Mouse (Mus musculus) heart, embryonic 12.5 days (tissue): ENCODE data around the gene Rbpj. TPM values are rescaled to one million over a fixed set of nuclear protein-coding genes. Genes with fewer than 3 reads are reported as not detected.

Experiments
- ATAC-seq: fragments of 200-750 bp; cut with Nextera tagmentation; 2 replicates; pipeline ENCODE4 v1.8.0; 2017; ENCODE audit warnings: moderate TSS enrichment, moderate library complexity; ENCODE audit not compliant: insufficient number of reproducible peaks, low FRiP score
- H3K27ac ChIP-seq: fragments of 300-500 bp; sonication (generic); 2 replicates; pipeline ENCODE4 v1.5.1; 2016; ENCODE audit warnings: mild to moderate bottlenecking, moderate library complexity; ENCODE audit not compliant: poor library complexity, severe bottlenecking
- H3K27me3 ChIP-seq: fragments of 300-500 bp; sonication (generic); replicated peaks from 2 replicates; pipeline ENCODE4 v1.6.1; 2016; ENCODE audit warnings: mild to moderate bottlenecking, moderate library complexity
- H3K36me3 ChIP-seq: fragments of 300-500 bp; sonication (generic); 2 replicates; pipeline ENCODE4 v1.6.1; 2016; ENCODE audit warnings: mild to moderate bottlenecking, moderate library complexity
- H3K4me1 ChIP-seq: fragments of 300-500 bp; sonication (generic); replicated peaks from 2 replicates; pipeline ENCODE4 v1.6.1; 2016; ENCODE audit warnings: mild to moderate bottlenecking
- H3K4me2 ChIP-seq: fragments of 300-500 bp; sonication (generic); 2 replicates; pipeline ENCODE4 v1.6.1; 2016; ENCODE audit warnings: mild to moderate bottlenecking, moderate library complexity
- H3K4me3 ChIP-seq: fragments of 300-500 bp; sonication (generic); 2 replicates; pipeline ENCODE4 v1.5.1; 2016; ENCODE audit warnings: mild to moderate bottlenecking
- H3K9ac ChIP-seq: fragments of 300-500 bp; sonication (generic); 2 replicates; pipeline ENCODE4 v1.6.1; 2016; ENCODE audit warnings: mild to moderate bottlenecking, moderate library complexity
- H3K9me3 ChIP-seq: fragments of 300-500 bp; sonication (generic); replicated peaks from 2 replicates; pipeline ENCODE4 v1.6.1; 2016; ENCODE audit warnings: mild to moderate bottlenecking, moderate library complexity
- WGBS: fragments of 180-500 bp; shearing (Covaris S2); methylation state at CpG from one replicate; pipeline ENCODE4 v1.1.7; 2016; 5-methylcytosine and 5-hydroxymethylcytosine counted together
- polyA plus RNA-seq: library from polyadenylated mRNA; unstranded; fragments of >200 nt; fragmentation: Nextera tagmentation; extraction: Ambion mirVana; gene quantifications from 2 replicates; pipeline ENCODE4 v1.2.1, GENCODE M21; 2016

Gene Rbpj
- polyA plus RNA-seq, 1 experiment from 2014 or later, result 27.0 TPM

DNA sequence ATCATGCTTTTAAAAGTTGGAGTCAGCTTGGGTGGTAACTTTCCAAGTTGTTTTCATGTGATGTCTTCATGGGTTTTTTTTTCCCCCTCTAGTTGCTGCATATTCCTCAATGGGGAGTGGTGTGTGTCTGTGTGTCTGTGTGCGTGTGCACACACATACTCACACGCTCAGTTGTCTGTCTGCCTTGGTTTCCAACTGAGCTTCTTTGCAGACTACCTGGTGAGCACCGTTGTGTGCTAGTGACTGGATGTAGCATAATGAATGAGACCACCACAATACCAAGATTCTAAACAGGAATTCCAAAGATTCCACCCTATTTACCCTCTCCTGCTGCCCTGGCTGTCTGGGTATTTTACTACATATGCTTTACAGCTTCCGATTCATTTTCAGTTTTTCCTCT, 86.0 kb downstream of the Rbpj start:
- Histone ChIP-seq H3K9ac (no peak overlapping the region), H3K27me3 (no peaks in the 10 kb centered on the region), H3K4me1 (no peaks in the 10 kb centered on the region), H3K9me3 (no peaks in the 10 kb centered on the region), H3K27ac (no peak overlapping the region), H3K36me3 (no peaks in the 10 kb centered on the region), H3K4me3 (no peak overlapping the region), H3K4me2 (no peak overlapping the region)
- WGBS, result 83% methylated on average over 4 of the region's 4 CpGs
- ATAC-seq, result no peak

DNA sequence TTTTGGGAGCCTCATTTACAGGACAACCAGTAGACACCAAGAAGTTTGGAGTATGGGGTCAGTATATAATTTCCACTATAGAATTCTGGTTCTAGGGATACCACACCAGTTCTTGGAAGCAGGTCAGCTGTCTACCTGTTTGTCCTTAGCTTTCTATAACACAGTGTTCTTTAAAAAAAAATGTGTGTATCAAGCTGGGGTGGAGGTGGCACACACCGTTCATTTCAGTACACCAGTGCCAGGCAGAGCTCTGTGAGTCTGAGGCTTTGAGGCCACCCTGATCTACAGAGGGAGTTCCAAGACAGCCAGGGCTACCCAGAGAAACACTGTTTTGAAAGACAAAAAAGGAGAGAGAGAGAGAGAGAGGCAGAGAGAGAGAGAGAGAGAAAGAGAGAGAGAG, 87.3 kb downstream of the Rbpj start:
- Histone ChIP-seq H3K9me3 (no peaks in the 10 kb centered on the region), H3K27me3 (no peaks in the 10 kb centered on the region), H3K4me1 (no peaks in the 10 kb centered on the region), H3K4me3 (no peak overlapping the region), H3K27ac (no peak overlapping the region), H3K36me3 (no peaks in the 10 kb centered on the region), H3K9ac (no peak overlapping the region), H3K4me2 (no peak overlapping the region)
- no peak for ATAC-seq
- 87% methylated on average over 1 of the region's 1 CpGs for WGBS

DNA sequence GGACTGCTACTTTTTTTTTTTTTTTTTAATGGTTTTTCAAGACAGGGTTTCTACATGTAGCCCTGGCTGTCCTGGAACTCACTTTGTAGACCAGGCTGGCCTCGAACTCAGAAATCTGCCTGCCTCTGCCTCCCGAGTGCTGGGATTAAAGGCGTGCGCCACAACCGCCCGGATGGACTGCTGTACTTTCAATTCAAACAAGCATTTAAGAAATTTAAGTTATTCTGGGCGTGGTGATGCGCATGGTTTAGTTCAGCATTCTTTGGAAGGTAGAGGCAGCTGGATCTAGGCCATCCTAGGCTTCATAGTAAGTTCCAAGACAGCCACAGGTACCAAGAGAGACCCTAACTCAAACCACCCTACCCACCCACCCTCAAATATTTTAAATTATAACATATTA, 88.2 kb downstream of the Rbpj start:
- no peak for ATAC-seq
- H3K9ac ChIP-seq, result no peak overlapping the region
- 85% methylated on average over 8 of the region's 8 CpGs for WGBS

DNA sequence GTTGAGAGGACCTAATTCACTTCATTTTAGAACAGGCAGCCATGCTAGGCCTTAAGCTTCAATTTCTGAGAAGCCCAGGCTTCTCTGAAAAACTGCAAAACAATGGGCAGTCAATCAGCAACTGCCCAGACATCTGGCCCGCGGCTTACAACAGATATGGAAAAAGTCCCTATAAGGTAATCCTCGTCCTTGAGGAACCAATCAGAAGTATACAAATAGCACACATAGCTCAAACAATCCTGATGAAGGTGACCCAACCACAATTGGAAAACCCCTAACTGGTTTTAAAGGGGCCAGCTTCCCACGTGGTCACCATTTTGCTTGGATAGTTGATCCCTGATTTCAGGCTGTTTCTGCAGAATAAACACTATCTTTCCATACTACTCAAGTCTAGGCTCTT, 89.0 kb downstream of the Rbpj start:
- Histone ChIP-seq H3K4me2 (no peak overlapping the region), H3K4me1 (no peaks in the 10 kb centered on the region), H3K36me3 (no peaks in the 10 kb centered on the region), H3K9me3 (no peaks in the 10 kb centered on the region), H3K27me3 (no peaks in the 10 kb centered on the region), H3K27ac (no peak overlapping the region), H3K4me3 (no peak overlapping the region), H3K9ac (no peak overlapping the region)
- no peak for ATAC-seq
- 71% methylated on average over 4 of the region's 4 CpGs for WGBS

More for the DNA sequence above, 88.2 kb downstream of the Rbpj start:
- Histone ChIP-seq H3K27ac (no peak overlapping the region), H3K4me1 (no peaks in the 10 kb centered on the region), H3K27me3 (no peaks in the 10 kb centered on the region), H3K9me3 (no peaks in the 10 kb centered on the region), H3K36me3 (no peaks in the 10 kb centered on the region), H3K4me2 (no peak overlapping the region), H3K4me3 (no peak overlapping the region)

DNA sequence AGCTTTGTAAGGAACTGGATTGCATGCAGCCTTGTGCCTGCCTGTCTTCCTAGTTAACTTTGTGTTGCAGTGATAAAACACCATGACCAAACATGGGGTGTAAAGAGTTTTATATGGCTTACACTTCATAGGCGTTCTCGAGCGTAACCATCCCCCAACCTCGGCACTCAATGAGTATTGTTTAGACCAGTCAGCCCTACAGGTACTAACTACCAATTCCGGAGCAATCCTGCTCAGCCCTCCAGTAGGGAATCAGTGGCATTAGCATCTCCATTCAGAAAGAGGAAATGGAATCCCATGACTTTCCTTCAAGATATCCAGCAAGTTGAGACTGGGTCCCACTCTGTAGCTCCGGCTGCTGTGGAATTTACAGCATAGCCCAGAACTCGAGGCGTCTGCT, 89.5 kb downstream of the Rbpj start:
- no peak overlapping the region for H3K4me3 ChIP-seq
- ATAC-seq, result no peak
- H3K36me3 ChIP-seq, result no peaks in the 10 kb centered on the region
- H3K9ac ChIP-seq, result no peak overlapping the region
- H3K27me3 ChIP-seq, result no peaks in the 10 kb centered on the region
- no peaks in the 10 kb centered on the region for H3K4me1 ChIP-seq
- H3K4me2 ChIP-seq, result no peak overlapping the region
- WGBS, result 84% methylated on average over 8 of the region's 8 CpGs
- H3K27ac ChIP-seq, result no peak overlapping the region
- no peaks in the 10 kb centered on the region for H3K9me3 ChIP-seq

DNA sequence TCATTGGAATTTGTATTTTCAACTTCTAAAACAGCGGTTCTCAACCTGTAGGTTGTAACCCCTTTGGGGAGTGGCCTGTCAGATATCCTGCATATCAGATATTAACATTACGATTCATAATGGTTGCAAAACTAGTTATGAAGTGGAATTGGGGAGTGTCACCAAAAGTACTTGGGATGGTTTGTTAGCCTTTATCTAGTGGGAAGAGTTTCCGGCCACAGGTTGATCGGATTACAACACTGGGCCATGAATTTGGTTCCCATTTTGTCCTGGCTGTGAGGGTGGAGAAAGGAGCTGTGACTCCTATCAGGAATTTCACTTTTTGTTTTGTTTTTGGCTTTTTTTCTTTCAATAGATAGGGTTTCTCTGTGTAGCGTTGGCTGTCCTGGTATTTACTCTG, 90.0 kb downstream of the Rbpj start:
- ATAC-seq, result no peak
- Histone ChIP-seq H3K4me3 (no peak overlapping the region), H3K9ac (no peak overlapping the region), H3K36me3 (no peaks in the 10 kb centered on the region), H3K27ac (no peak overlapping the region), H3K4me2 (no peak overlapping the region), H3K27me3 (no peaks in the 10 kb centered on the region), H3K4me1 (no peaks in the 10 kb centered on the region), H3K9me3 (no peaks in the 10 kb centered on the region)
- WGBS, result 84% methylated on average over 5 of the region's 5 CpGs

DNA sequence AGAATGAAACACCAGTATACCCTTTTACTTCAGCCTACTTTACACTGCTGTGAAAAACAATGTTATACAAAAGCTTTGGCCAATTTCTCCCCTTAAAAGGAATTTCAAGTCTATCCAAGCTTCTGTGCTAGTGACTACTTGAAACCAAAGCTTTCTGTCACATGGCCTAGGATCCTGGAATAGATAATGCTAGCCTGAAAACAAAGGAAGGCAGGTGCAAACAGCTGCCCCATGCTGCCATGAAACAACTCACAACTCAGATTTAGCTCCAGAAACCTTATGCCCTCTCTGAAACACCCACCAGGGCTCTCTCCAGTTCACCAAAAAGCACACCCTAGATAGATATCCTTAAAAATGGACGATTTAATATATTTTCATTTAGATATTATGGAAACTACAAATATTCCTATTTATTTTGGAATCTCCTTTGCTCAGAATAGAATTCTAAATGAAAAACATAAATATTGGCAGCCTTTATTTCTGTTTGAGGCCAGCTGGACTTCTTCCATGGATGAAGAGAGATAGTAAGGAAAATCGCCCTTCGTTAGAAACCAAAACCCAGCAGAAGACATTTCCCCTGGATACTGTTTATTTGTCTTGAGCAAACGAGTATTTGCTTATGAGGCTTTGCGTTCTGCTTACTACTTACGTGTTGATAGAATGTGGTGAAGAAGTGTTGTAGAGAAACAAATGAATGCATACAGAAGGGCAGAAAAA, 91.8 kb downstream of the Rbpj start:
- Histone ChIP-seq H3K4me3 (no peak overlapping the region), H3K9me3 (no peaks in the 10 kb centered on the region; the same call in 1 of the 2 replicates), H3K4me1 (no peaks in the 10 kb centered on the region), H3K27ac (no peak overlapping the region), H3K9ac (no peak overlapping the region), H3K36me3 (no peaks in the 10 kb centered on the region), H3K4me2 (no peak overlapping the region), H3K27me3 (no peaks in the 10 kb centered on the region)
- WGBS, result 77% methylated on average over 6 of the region's 6 CpGs
- no peak for ATAC-seq

DNA sequence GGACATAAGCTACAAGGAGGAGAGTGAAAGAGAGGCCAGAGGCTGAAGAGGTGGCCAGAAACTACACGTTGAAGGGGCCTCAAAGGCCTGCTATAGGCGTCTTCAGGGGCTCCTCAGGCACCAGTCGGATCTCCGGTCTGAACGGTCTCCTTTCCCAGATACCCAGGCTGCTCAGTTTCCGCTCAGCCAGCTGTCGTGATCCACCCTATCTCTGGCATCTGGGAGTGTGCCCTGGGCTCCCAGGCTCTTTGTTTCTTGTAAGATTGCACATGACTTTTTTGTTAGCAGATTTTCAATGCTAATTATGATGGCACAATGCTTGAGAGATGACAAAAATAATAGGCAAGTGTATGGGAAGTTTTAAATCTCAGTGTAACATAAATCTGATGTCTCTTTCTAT, 95.2 kb downstream of the Rbpj start:
- H3K4me2 ChIP-seq, result no peak overlapping the region
- 64% methylated on average over 7 of the region's 7 CpGs for WGBS

DNA sequence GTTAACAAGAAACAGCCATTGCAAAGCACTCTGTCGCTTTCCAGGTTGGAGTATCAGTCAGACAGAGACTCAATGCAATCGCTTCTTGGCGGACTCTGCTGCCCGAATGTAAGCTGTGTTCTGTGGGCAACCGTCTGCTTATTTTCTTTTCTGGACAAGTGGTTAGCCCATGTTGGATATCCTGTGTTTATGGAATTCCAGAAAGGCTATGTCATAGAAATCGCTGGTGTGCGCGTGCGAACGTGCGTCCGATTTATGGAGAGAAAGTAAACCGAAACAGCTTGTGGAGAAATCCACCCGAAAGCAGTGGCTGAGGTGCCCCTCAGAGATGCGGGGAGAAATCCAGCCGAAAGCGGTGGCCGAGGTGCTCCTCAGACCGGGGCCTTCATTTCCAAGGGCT, 98.4 kb downstream of the Rbpj start:
- Histone ChIP-seq H3K4me2 (no peak overlapping the region), H3K36me3 (no peaks in the 10 kb centered on the region), H3K4me3 (no peak overlapping the region), H3K27ac (no peak overlapping the region), H3K27me3 (0 out of 2 replicates have a peak, but pooled peaks cover 3% of the 10 kb centered on the region), H3K4me1 (no peaks in the 10 kb centered on the region), H3K9ac (no peak overlapping the region), H3K9me3 (no peaks in the 10 kb centered on the region; the same call in 1 of the 2 replicates)
- WGBS, result 81% methylated on average over 19 of the region's 19 CpGs
- ATAC-seq, result no peak

More for the DNA sequence above, 95.2 kb downstream of the Rbpj start:
- H3K4me1 ChIP-seq, result no peaks in the 10 kb centered on the region
- no peak overlapping the region for H3K27ac ChIP-seq
- ATAC-seq, result no peak
- H3K4me3 ChIP-seq, result no peak overlapping the region
- H3K9me3 ChIP-seq, result no peaks in the 10 kb centered on the region; the same call in 1 of the 2 replicates
- no peaks in the 10 kb centered on the region for H3K36me3 ChIP-seq
- H3K9ac ChIP-seq, result no peak overlapping the region
- 0 out of 2 replicates have a peak, but pooled peaks cover 3% of the 10 kb centered on the region for H3K27me3 ChIP-seq

DNA sequence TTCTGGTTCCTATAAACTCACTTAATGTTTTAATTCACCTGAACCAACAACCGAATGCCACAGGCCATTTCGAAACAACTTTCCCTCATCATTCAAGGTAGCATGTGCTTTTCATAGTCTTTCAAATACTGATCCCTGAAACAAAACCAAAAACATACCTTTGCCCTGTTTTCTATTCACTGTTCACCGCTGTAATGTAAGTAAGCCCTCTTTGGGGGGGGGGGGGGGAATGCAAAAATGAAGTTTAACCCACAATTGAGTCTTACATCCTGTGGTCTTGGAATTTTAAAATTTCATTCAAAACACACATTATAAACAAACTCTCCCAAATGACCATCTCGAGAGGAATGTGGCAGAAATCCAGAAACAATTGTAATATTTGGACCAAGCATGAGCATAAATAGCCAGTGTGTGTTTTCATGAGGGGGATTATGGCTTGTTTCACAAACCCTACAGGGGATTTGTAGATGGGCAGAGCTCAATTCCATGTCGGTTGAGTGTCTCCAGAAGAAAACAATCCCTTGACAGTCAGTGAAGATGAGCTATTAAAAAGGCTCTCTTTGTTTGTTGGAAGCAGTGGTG, 99.4 kb downstream of the Rbpj start:
- no peak overlapping the region for H3K4me3 ChIP-seq
- no peak overlapping the region for H3K4me2 ChIP-seq
- ATAC-seq, result no peak
- WGBS, result 82% methylated on average over 5 of the region's 5 CpGs
- H3K9ac ChIP-seq, result no peak overlapping the region
- no peaks in the 10 kb centered on the region; the same call in 1 of the 2 replicates for H3K9me3 ChIP-seq
- 0 out of 2 replicates have a peak, but pooled peaks cover 3% of the 10 kb centered on the region for H3K27me3 ChIP-seq
- no peaks in the 10 kb centered on the region for H3K4me1 ChIP-seq
- no peak overlapping the region for H3K27ac ChIP-seq
- no peaks in the 10 kb centered on the region for H3K36me3 ChIP-seq

DNA sequence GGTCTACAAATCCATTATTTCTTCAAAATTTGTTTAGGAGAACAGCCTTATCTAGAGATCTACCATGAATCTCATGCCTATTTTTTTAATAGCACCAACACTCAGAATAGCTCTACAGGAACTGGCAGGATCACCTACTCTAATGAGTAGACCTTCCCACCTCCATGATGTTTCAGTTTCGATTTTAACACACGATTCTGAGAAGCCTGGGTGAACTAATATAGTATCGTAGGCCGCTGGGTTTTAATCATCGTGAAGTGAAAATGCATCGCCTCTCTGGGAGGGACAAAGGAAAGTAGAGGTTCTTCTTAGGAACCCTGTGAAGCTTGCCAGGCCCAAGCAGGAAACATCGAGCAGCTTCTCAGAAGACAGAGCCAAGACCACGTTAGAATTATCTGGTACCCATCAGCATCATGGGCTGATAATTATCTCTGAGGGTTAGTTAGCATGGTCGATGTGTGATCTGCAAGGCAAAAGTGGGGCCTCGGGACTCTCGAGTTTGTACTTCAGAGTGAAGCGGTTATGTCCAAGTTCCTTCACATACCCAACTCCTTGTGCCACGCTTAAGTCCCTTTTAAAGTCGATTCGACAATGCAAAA, 100.6 kb downstream of the Rbpj start:
- no peaks in the 10 kb centered on the region for H3K4me1 ChIP-seq
- 0 out of 2 replicates have a peak, but pooled peaks cover 3% of the 10 kb centered on the region for H3K27me3 ChIP-seq
- no peak overlapping the region for H3K9ac ChIP-seq
- no peak overlapping the region for H3K4me3 ChIP-seq
- no peak for ATAC-seq
- no peak overlapping the region for H3K27ac ChIP-seq
- no peaks in the 10 kb centered on the region; the same call in 1 of the 2 replicates for H3K9me3 ChIP-seq
- H3K36me3 ChIP-seq, result no peaks in the 10 kb centered on the region
- H3K4me2 ChIP-seq, result no peak overlapping the region
- 84% methylated on average over 15 of the region's 15 CpGs for WGBS
